Mouse (Mus musculus): Measurements from ENCODE around the gene Smg6.

DNA sequence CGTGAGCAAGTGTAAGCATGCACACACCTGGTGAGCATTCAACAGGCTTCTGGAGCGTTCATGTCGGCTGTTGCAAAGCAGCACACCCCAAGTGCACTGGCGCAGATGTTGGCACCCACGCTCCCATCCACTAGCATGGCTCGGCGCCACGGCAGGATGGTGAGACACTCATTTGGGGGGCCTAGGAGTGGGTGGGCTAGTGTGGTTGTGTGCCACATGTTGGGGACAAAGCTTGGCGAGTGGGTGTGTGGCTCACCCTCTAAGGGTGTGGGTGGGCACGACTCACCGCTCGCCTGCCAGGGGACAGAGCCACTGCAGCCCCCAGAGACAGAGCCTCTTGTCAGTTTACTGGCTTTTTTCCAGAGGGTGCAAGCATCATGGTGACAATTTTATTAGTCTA lies 275.3 kb downstream of the Smg6 start:
- TF ChIP-seq CTCF (IDR thresholded peaks at IDR 0.05; ENCODE audit: extremely low read depth, insufficient read length, insufficient replicate concordance, low read depth, low read length) (no peak), POLR2A (IDR thresholded peaks at IDR 0.05; ENCODE audit: low read depth, low read length) (no peak)
